In the genomic region with DNA sequence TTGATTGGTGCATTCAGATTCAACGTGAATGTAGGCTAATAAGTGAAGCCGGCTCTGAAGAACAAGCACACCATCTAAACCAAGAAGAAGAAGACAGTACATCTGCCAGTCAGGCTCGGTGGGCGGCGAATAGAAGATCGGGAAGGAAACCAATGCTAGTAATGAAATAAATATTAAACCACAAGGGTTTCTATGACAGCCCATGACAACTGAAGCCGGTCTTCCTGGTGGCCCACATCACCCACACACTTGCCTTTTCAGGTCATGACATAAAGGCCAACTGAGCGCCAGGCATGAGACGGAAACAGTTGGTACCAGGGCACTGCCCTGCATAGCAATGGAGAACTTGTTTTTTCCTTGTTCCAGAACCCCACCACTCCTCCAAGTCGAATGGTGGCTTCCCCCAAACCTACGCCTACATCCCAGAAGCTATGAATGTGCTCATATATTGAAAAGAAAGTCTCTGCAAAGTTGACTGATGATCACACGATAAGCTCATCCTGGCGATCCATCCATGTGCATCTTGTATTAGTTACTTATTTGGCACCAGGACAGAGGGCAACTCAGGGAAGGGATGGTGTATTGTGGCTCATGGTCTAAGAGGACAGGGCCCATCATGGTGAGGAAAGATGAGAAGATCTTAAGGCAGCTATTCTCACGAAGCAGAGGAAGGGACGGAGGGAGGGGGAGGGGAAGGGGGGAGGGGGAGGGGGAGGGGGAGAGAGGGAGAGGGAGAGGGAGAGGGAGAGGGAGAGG, we compare ENCODE assay signal across 30 mouse cellular contexts. TPM values are rescaled to one million over a fixed set of nuclear protein-coding genes. Genes with fewer than 3 reads are reported as not detected.
DNase-seq lines count a peak whose midpoint lies in the region; ATAC-seq and TF ChIP-seq lines count a peak whose summit lies in the region.
"Had no signal": no experiment of that assay in that cellular context is flagged by ENCODE, and none has a peak within 500 bp of the region (broad histone marks: within the 10 kb centered on the region; RNA-seq: fewer than 3 reads in every experiment).

No protein-coding gene starts in this region.

- peaks cover 19% of the 10 kb centered on the region; the same call in 1 of the 2 replicates for H3K4me1 ChIP-seq in kidney, postnatal 0 days (replicated peaks; ENCODE audit: insufficient read depth, low read length)
- H3K4me1 ChIP-seq: intestine, embryonic 15.5 days had no signal

- ATAC-seq in kidney, postnatal 0 days (replicated peaks; ENCODE audit: low FRiP score, low read depth), result peak; percentile 52; the same call in 1 of the 2 replicates
- peak; percentile 25 for ATAC-seq in CD4-positive, CD25-positive, alpha-beta regulatory T cell, adult 4 months
- 0 out of 2 replicates have a peak, but pooled peaks have one; percentile 13 for ATAC-seq in common myeloid progenitor, adult 5-6 weeks (replicated peaks; ENCODE audit: low read depth, poor library complexity, severe bottlenecking)
- ATAC-seq in megakaryocyte progenitor cell, adult 5-6 weeks (replicated peaks; ENCODE audit: poor library complexity), result no peak
- ATAC-seq: forebrain, embryonic 16.5 days; hindbrain, postnatal 0 days; intestine, embryonic 15.5 days; Patski had no signal

- TF ChIP-seq CTCF in kidney, postnatal 0 days (IDR thresholded peaks at IDR 0.05; ENCODE audit: low read depth), result no peak

- no peak overlapping the region for H3K9ac ChIP-seq in kidney, postnatal 0 days (ENCODE audit: low read depth, low read length)
- H3K9ac ChIP-seq: embryonic facial prominence, embryonic 13.5 days; forebrain, embryonic 12.5 days; heart, embryonic 13.5 days; hindbrain, embryonic 14.5 days; intestine, embryonic 15.5 days had no signal

- H3K36me3 ChIP-seq in kidney, postnatal 0 days (ENCODE audit: insufficient read depth, low read length), result no peaks in the 10 kb centered on the region
- H3K36me3 ChIP-seq: embryonic facial prominence, embryonic 10.5 days; embryonic facial prominence, embryonic 13.5 days; forebrain, embryonic 12.5 days; heart, embryonic 10.5 days; heart, embryonic 13.5 days; intestine, embryonic 15.5 days had no signal

- no peaks in the 10 kb centered on the region for H3K9me3 ChIP-seq in kidney, postnatal 0 days (replicated peaks; ENCODE audit: low read length)
- H3K9me3 ChIP-seq: embryonic facial prominence, embryonic 10.5 days; embryonic facial prominence, embryonic 13.5 days; forebrain, embryonic 12.5 days; heart, embryonic 10.5 days; heart, embryonic 13.5 days; intestine, embryonic 15.5 days had no signal

- DNase-seq in kidney, postnatal 0 days (ENCODE audit: low spot score), result no peak
- no peak for DNase-seq in kidney, postnatal 4 days
- no peak for DNase-seq in layer of hippocampus, adult 9-11 months
- no peak for DNase-seq in B cell, adult 2 months
- DNase-seq: adrenal gland, adult 2 months; adrenal gland, postnatal 14 days; cerebellum, adult 11 months; cerebellum, adult 2 months; cerebellum, adult 9-11 months; cerebellum, postnatal 25 days; embryo, embryonic 11 days; gastrocnemius, postnatal 10 days; gastrocnemius, postnatal 36 days; heart, adult 2 months; heart, postnatal 14 days; heart, postnatal 4 days had no signal

- H3K27ac ChIP-seq in kidney, postnatal 0 days, result no peak overlapping the region
- H3K27ac ChIP-seq: embryonic facial prominence, embryonic 10.5 days; embryonic facial prominence, embryonic 13.5 days; forebrain, embryonic 12.5 days; heart, adult 2 months; heart, embryonic 10.5 days; heart, embryonic 13.5 days; hindbrain, embryonic 14.5 days; hindbrain, postnatal 0 days; intestine, embryonic 15.5 days had no signal

- no peaks in the 10 kb centered on the region for H3K27me3 ChIP-seq in kidney, postnatal 0 days (ENCODE audit: insufficient read depth, low read length)
- H3K27me3 ChIP-seq: embryonic facial prominence, embryonic 13.5 days; forebrain, embryonic 12.5 days; heart, embryonic 13.5 days; intestine, embryonic 15.5 days; Patski had no signal

- H3K4me3 ChIP-seq in kidney, postnatal 0 days (replicated peaks; ENCODE audit: low read depth, low read length), result no peak overlapping the region
- H3K4me3 ChIP-seq: embryonic facial prominence, embryonic 10.5 days; embryonic facial prominence, embryonic 13.5 days; erythroblast, embryonic 14.5 days; forebrain, embryonic 12.5 days; heart, adult 2 months; heart, embryonic 10.5 days; heart, embryonic 13.5 days; intestine, embryonic 15.5 days had no signal

- H3K4me2 ChIP-seq in kidney, postnatal 0 days (ENCODE audit: low read length), result no peak overlapping the region
- H3K4me2 ChIP-seq: embryonic facial prominence, embryonic 13.5 days; forebrain, embryonic 12.5 days; heart, embryonic 13.5 days; hindbrain, embryonic 14.5 days; intestine, embryonic 15.5 days had no signal

- WGBS in kidney, postnatal 0 days, result 93% methylated on average over 13 of the region's 15 CpGs

RNA-seq across cellular contexts. Expression of gene Atxn1, which starts 45.7 kb away (rescaled TPM):
- 6.8 and 9.4 TPM in 2 replicates for polyA plus RNA-seq in kidney, postnatal 0 days (2015; fragmentation: Nextera tagmentation; extraction: Ambion mirVana)
- polyA plus RNA-seq in CD4-positive, CD25-positive, alpha-beta regulatory T cell, adult 4 months (2017; shearing (Covaris generic)), result 10 to 100 TPM; 26.0 to 31.6 TPM
- 6.9 and 9.0 TPM in 2 replicates for total RNA-seq in common myeloid progenitor, adult 5-6 weeks (2017)
- 16.8 and 22.6 TPM in 2 replicates for total RNA-seq in megakaryocyte progenitor cell, adult 5-6 weeks (2015)
- total RNA-seq in megakaryocyte progenitor cell, adult 5-6 weeks (2017), result 7.2 and 13.7 TPM in 2 replicates
